Mouse (Mus musculus) midbrain, embryonic 10.5 days (tissue): ENCODE data around the gene Gm20388. TPM values are rescaled to one million over a fixed set of nuclear protein-coding genes. Genes with fewer than 3 reads are reported as not detected.

Source experiments
- DNase-seq: peaks from one replicate; pipeline ENCODE4 v3.0.0-alpha.2; 2017; ENCODE audit warnings: low spot score
- H3K27ac ChIP-seq: fragments of 300-500 bp; sonication (generic); replicated peaks from 2 replicates; pipeline ENCODE4 v1.5.1; 2016; ENCODE audit warnings: mild to moderate bottlenecking
- H3K27me3 ChIP-seq: fragments of 300-500 bp; sonication (generic); 2 replicates; pipeline ENCODE4 v1.6.1; 2016; ENCODE audit warnings: low read depth, mild to moderate bottlenecking; ENCODE audit not compliant: poor library complexity, severe bottlenecking
- H3K36me3 ChIP-seq: fragments of 300-500 bp; sonication (generic); 2 replicates; pipeline ENCODE4 v1.6.1; 2016; ENCODE audit warnings: mild to moderate bottlenecking, moderate library complexity
- H3K4me1 ChIP-seq: fragments of 300-500 bp; sonication (generic); 2 replicates; pipeline ENCODE4 v1.6.1; 2016
- H3K4me3 ChIP-seq: fragments of 300-500 bp; sonication (generic); 2 replicates; pipeline ENCODE4 v1.5.1; 2016; ENCODE audit warnings: mild to moderate bottlenecking, moderate library complexity
- H3K9me3 ChIP-seq: fragments of 300-500 bp; sonication (generic); replicated peaks from 2 replicates; pipeline ENCODE4 v1.6.1; 2016; ENCODE audit warnings: mild to moderate bottlenecking
- WGBS: fragments of 180-500 bp; shearing (Covaris S2); methylation state at CpG from one replicate; pipeline ENCODE4 v1.1.7; 2016; 5-methylcytosine and 5-hydroxymethylcytosine counted together
- polyA plus RNA-seq: library from polyadenylated mRNA; unstranded; fragments of >200 nt; fragmentation: Nextera tagmentation; extraction: Ambion mirVana; gene quantifications from 2 replicates; pipeline ENCODE4 v1.2.1, GENCODE M21; 2016

The Gm20388 gene
- polyA plus RNA-seq, 1 experiment from 2014 or later, result 7.1 TPM

- peaks cover 66% of the 10 kb centered on the region for H3K27me3 ChIP-seq
- no peak for DNase-seq
- H3K36me3 ChIP-seq, result no peaks in the 10 kb centered on the region
- 73% methylated on average over 2 of the region's 2 CpGs for WGBS
- H3K4me1 ChIP-seq, result peaks cover 72% of the 10 kb centered on the region
- no peaks in the 10 kb centered on the region for H3K9me3 ChIP-seq
- no peak overlapping the region for H3K27ac ChIP-seq
- H3K4me3 ChIP-seq, result no peak overlapping the region
These were observed 2414.6 kb downstream of the Gm20388 start for GRCm38 (mm10) chr8:122325196-122325595.

DNA sequence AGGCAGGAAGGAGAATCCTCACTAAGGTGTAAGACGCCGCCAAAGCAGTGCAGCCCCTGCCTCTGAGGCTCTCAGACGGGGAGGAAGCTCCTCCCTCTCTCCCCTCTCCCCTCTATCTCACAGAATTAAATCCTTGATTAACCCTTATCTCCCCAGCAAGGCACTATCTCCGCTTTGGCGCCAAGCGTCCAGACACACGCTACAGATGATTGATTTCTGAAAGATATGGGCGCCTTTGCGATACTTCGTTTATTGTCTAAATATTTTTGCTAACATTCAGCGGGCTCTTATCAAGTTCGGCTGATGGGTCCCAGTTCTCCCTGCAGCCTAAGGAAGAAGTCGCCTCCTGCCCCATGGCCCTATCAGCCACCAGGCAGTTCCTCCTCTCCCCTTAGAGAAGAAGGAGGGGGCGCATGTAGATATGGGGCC, 2415.5 kb downstream of the Gm20388 start:
- no peak for DNase-seq
- peaks cover 64% of the 10 kb centered on the region for H3K4me1 ChIP-seq
- peak overlapping the region; percentile 50; the same call in 1 of the 2 replicates for H3K27ac ChIP-seq

GRCm38 (mm10) chr8:122329072-122329471, 2418.4 kb downstream of the Gm20388 start:
- Histone ChIP-seq H3K9me3 (no peaks in the 10 kb centered on the region), H3K4me3 (no peak overlapping the region), H3K27me3 (peaks cover 62% of the 10 kb centered on the region), H3K27ac (no peak overlapping the region), H3K4me1 (peaks cover 41% of the 10 kb centered on the region), H3K36me3 (no peaks in the 10 kb centered on the region)
- 81% methylated on average over 8 of the region's 8 CpGs for WGBS
- DNase-seq, result no peak

More for the DNA sequence above, 2415.5 kb downstream of the Gm20388 start:
- H3K4me3 ChIP-seq, result peak overlapping the region; percentile 31; the same call in 1 of the 2 replicates
- H3K9me3 ChIP-seq, result no peaks in the 10 kb centered on the region
- H3K27me3 ChIP-seq, result peaks cover 68% of the 10 kb centered on the region
- 11% methylated on average over 14 of the region's 14 CpGs for WGBS
- H3K36me3 ChIP-seq, result no peaks in the 10 kb centered on the region

DNA sequence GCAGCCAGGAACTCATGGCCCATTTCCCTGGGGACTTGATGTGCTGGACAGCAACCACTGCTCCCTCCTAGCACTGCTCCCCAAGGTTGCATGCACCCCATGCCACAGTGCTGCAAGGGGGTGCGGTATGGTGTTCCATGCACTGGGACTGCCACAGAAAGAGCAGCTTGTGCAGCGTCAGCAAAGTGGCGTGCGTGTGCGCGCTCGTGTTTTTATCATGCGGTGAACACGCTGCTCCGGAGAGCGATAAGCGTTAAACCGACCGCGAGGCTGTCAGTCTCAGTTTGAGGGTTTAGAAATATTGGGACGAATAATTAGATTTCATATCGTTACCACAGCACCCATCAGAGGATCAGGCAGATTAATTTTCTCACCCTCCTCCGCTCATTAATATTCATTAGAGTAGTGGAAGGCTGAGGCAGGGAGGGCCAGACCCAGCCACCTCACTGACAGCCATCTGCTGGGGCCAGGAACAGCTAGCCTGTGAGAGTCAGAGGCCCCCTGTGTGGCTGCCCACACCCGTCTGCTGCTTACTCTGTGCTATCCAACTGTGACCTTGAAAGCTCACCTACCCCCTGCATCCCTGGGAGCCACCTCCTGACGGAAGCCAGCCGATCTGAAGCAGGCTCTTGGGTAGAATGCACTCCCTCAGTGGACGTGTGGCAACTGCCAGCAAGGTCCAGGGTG, 2419.1 kb downstream of the Gm20388 start:
- WGBS, result 80% methylated on average over 22 of the region's 22 CpGs
- Histone ChIP-seq H3K9me3 (no peaks in the 10 kb centered on the region), H3K27me3 (peaks cover 65% of the 10 kb centered on the region), H3K36me3 (no peaks in the 10 kb centered on the region), H3K4me3 (no peak overlapping the region), H3K27ac (peak overlapping the region; percentile 55; the same call in 1 of the 2 replicates), H3K4me1 (peaks cover 35% of the 10 kb centered on the region)
- no peak for DNase-seq

GRCm38 (mm10) chr8:122330446-122331133, 2419.9 kb downstream of the Gm20388 start:
- 74% methylated on average over 12 of the region's 12 CpGs for WGBS
- peaks cover 32% of the 10 kb centered on the region for H3K4me1 ChIP-seq
- no peak for DNase-seq
- no peak overlapping the region for H3K4me3 ChIP-seq
- no peaks in the 10 kb centered on the region for H3K9me3 ChIP-seq
- 0 out of 2 replicates have a peak, but pooled peaks cover 2% of the 10 kb centered on the region for H3K36me3 ChIP-seq
- H3K27ac ChIP-seq, result peak overlapping the region; percentile 55
- peaks cover 65% of the 10 kb centered on the region for H3K27me3 ChIP-seq

DNA sequence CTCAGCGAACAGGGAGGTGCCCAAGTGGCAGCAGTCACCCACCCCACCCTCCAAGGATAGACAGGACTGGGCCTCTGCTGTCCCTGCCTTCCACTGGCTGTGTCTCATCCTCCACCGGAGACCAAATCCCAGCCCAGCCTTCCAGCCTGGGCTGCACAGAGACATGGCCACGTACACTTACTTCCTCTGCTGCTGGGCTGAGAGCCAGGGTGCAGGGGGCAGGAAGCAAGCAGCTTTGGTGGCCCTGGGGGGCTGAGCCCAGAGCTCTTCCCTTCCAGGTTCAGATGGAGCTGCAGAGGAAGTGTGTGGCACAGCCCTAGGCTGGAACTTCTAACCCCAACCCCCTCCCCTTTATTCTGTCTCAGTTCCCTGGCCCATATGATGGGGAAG, 2420.5 kb downstream of the Gm20388 start:
- 74% methylated on average over 3 of the region's 3 CpGs for WGBS
- peak overlapping the region; percentile 46 for H3K27ac ChIP-seq
- H3K27me3 ChIP-seq, result peaks cover 66% of the 10 kb centered on the region
- H3K4me1 ChIP-seq, result peaks cover 32% of the 10 kb centered on the region
- H3K36me3 ChIP-seq, result 0 out of 2 replicates have a peak, but pooled peaks cover 2% of the 10 kb centered on the region
- H3K4me3 ChIP-seq, result no peak overlapping the region
- no peaks in the 10 kb centered on the region for H3K9me3 ChIP-seq
- no peak for DNase-seq

DNA sequence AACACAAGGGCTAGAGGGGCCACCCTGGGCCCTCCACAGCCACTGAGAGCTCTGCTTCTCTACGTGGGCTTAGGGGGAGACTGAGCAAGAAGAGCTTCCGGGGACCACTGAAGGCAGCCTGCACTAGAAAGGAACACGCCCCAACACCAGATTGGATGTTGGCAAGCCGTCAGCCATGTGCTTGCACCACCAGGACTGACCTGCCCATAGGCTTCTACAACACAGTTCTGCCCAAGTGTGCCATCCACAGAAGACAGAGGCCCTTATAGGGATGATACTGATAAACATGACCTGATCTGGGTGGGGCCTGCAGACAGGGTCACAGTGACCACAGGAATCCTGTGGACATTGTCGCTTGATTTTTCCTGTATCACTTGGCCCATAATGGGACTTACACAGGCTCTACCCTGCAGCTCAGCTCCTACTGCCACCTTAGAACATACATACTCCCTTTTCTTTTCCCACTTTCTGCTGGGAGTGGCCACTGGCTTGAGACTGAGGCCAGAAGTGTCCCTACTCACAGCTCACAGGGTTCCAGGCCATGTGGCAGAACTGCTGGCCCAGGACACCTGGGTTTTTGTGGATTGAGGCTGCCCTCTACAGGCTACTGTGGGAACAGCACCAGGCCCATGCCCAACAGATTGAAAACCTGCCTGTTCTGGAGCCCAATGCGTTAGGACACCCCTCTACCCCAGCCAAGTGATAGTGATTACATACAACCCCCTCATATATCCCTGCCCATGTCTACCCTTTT, 2422.3 kb downstream of the Gm20388 start:
- Histone ChIP-seq H3K27ac (0 out of 2 replicates have a peak overlapping the region, but pooled peaks have one; percentile 13), H3K36me3 (peaks cover 5% of the 10 kb centered on the region; the same call in 1 of the 2 replicates), H3K27me3 (peaks cover 70% of the 10 kb centered on the region), H3K9me3 (no peaks in the 10 kb centered on the region), H3K4me3 (no peak overlapping the region), H3K4me1 (peaks cover 37% of the 10 kb centered on the region)
- WGBS, result 73% methylated on average over 6 of the region's 6 CpGs
- peak; percentile 83 for DNase-seq

- Histone ChIP-seq H3K36me3 (peaks cover 5% of the 10 kb centered on the region; the same call in 1 of the 2 replicates), H3K27me3 (peaks cover 70% of the 10 kb centered on the region), H3K4me1 (peaks cover 33% of the 10 kb centered on the region), H3K9me3 (no peaks in the 10 kb centered on the region), H3K27ac (no peak overlapping the region), H3K4me3 (no peak overlapping the region)
- DNase-seq, result no peak
- 76% methylated on average over 7 of the region's 7 CpGs for WGBS
These were observed 2422.9 kb downstream of the Gm20388 start for GRCm38 (mm10) chr8:122333531-122333930.

- WGBS, result 84% methylated on average over 13 of the region's 13 CpGs
- no peak overlapping the region for H3K27ac ChIP-seq
- H3K4me3 ChIP-seq, result peak overlapping the region; percentile 71; the same call in 1 of the 2 replicates
- H3K27me3 ChIP-seq, result peaks cover 78% of the 10 kb centered on the region
- H3K36me3 ChIP-seq, result peaks cover 5% of the 10 kb centered on the region; the same call in 1 of the 2 replicates
- DNase-seq, result no peak
- peaks cover 25% of the 10 kb centered on the region for H3K4me1 ChIP-seq
- H3K9me3 ChIP-seq, result no peaks in the 10 kb centered on the region
These were observed 2424.3 kb downstream of the Gm20388 start for GRCm38 (mm10) chr8:122334791-122335490.

DNA sequence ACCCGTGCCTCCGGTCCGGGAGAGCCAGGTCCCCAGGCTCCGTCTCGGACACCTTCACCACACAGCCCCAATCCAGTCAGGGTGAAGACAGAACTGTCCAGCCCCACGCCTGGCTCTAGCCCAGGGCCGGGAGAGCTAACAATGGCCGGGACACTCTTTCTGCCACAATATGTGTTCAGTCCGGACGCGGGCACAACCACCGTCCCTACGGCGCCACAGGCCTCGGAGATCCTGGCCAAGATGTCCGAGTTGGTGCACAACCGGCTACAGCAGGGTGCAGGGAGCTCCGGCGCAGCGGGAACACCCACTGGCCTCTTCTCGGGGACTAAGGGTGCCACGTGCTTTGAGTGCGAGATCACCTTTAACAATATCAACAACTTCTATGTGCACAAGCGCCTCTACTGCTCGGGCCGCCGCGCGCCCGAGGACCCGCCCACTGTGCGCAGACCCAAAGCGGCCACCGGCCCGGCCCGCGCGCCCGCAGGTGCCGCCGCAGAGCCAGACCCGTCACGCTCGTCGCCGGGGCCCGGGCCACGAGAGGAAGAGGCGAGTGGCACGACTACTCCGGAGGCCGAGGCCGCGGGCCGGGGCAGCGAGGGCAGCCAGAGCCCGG, 2425.1 kb downstream of the Gm20388 start:
- peak overlapping the region; percentile 49; the same call in 1 of the 2 replicates for H3K27ac ChIP-seq
- no peaks in the 10 kb centered on the region for H3K9me3 ChIP-seq

DNA sequence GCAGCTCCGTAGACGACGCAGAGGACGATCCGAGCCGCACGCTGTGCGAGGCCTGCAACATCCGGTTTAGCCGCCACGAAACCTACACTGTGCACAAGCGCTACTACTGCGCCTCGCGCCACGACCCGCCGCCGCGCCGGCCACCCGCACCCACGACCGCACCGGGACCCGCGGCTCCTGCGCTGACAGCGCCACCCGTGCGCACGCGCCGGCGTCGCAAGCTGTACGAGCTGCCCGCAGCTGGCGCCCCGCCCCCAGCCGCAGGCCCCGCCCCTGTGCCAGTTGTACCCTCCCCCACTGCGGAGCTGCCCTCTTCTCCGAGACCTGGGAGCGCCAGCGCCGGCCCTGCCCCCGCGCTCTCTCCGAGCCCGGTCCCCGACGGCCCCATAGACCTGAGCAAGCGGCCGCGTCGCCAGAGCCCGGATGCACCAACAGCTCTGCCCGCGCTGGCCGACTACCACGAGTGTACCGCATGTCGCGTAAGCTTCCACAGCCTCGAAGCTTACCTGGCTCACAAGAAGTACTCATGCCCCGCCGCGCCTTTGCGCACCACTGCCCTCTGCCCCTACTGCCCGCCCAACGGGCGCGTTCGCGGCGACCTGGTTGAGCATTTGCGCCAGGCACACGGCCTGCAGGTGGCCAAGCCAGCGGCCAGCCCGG, 2425.7 kb downstream of the Gm20388 start:
- DNase-seq, result peak; percentile 79
- WGBS, result 2% methylated on average over 81 of the region's 81 CpGs
- Histone ChIP-seq H3K4me3 (peak overlapping the region; percentile 71), H3K27me3 (peaks cover 82% of the 10 kb centered on the region), H3K9me3 (no peaks in the 10 kb centered on the region), H3K4me1 (peaks cover 21% of the 10 kb centered on the region), H3K27ac (peak overlapping the region; percentile 49), H3K36me3 (peaks cover 5% of the 10 kb centered on the region; the same call in 1 of the 2 replicates)

More for the DNA sequence above, 2425.1 kb downstream of the Gm20388 start:
- Histone ChIP-seq H3K27me3 (peaks cover 79% of the 10 kb centered on the region), H3K4me1 (peaks cover 21% of the 10 kb centered on the region), H3K36me3 (peaks cover 5% of the 10 kb centered on the region; the same call in 1 of the 2 replicates), H3K4me3 (peak overlapping the region; percentile 71)
- peak; percentile 40 for DNase-seq
- 7% methylated on average over 57 of the region's 57 CpGs for WGBS
